In genomic region chr2:29046151-29046550, GRCm38 (mm10) we compare ENCODE assay signal across 17 mouse cellular contexts. TPM values are rescaled to one million over a fixed set of nuclear protein-coding genes. Genes with fewer than 3 reads are reported as not detected.
DNase-seq lines count a peak whose midpoint lies in the region; ATAC-seq and TF ChIP-seq lines count a peak whose summit lies in the region.
"Had no signal": no experiment of that assay in that cellular context is flagged by ENCODE, and none has a peak within 500 bp of the region (broad histone marks: within the 10 kb centered on the region; RNA-seq: fewer than 3 reads in every experiment).

No protein-coding gene starts in this region.

- WGBS in hindbrain, embryonic 11.5 days, result 16% methylated on average over 16 of the region's 16 CpGs
- 2% methylated on average over 16 of the region's 16 CpGs for WGBS in midbrain, embryonic 14.5 days

- H3K4me1 ChIP-seq in hindbrain, embryonic 11.5 days (replicated peaks; ENCODE audit: control insufficient read depth, insufficient read depth, low read length), result peaks cover 3% of the 10 kb centered on the region; the same call in 1 of the 2 replicates
- H3K4me1 ChIP-seq in midbrain, embryonic 14.5 days (ENCODE audit: control insufficient read depth, insufficient read depth, low read length), result peaks cover 25% of the 10 kb centered on the region
- H3K4me1 ChIP-seq: kidney, embryonic 15.5 days; limb, embryonic 13.5 days had no signal

- H3K27ac ChIP-seq in hindbrain, embryonic 11.5 days (ENCODE audit: low read depth, low read length), result no peak overlapping the region
- H3K27ac ChIP-seq in midbrain, embryonic 14.5 days (replicated peaks; ENCODE audit: low read depth, low read length), result no peak overlapping the region
- H3K27ac ChIP-seq in layer of hippocampus, adult 2 months, result no peak overlapping the region
- H3K27ac ChIP-seq: kidney, embryonic 15.5 days; limb, embryonic 13.5 days; macrophage had no signal

- DNase-seq in right cerebral cortex, postnatal 4 days, result peak; percentile 11
- DNase-seq in right cerebral cortex, postnatal 25 days, result no peak
- DNase-seq in hindbrain, embryonic 11.5 days (ENCODE audit: low spot score), result peak; percentile 46
- peak; percentile 71 for DNase-seq in midbrain, embryonic 14.5 days
- DNase-seq in layer of hippocampus, adult 2 months (ENCODE audit: low spot score in 2 of 2), result no peak
- DNase-seq in cerebellum, adult 11 months, result no peak
- no peak for DNase-seq in spleen, postnatal 4 days (ENCODE audit: low spot score in 2 of 2)
- DNase-seq: cerebellum, postnatal 25 days; layer of hippocampus, adult 9-11 months; liver, postnatal 0 days; thymus, postnatal 25 days had no signal

- no peaks in the 10 kb centered on the region for H3K9me3 ChIP-seq in hindbrain, embryonic 11.5 days (ENCODE audit: control insufficient read depth, low read length)
- no peaks in the 10 kb centered on the region for H3K9me3 ChIP-seq in midbrain, embryonic 14.5 days (ENCODE audit: control insufficient read depth, low read length)
- H3K9me3 ChIP-seq: kidney, embryonic 15.5 days; limb, embryonic 13.5 days had no signal

- H3K36me3 ChIP-seq in hindbrain, embryonic 11.5 days (ENCODE audit: control insufficient read depth, insufficient read depth, low read length), result no peaks in the 10 kb centered on the region
- H3K36me3 ChIP-seq in midbrain, embryonic 14.5 days (ENCODE audit: control insufficient read depth, insufficient read depth, low read length), result no peaks in the 10 kb centered on the region
- H3K36me3 ChIP-seq: kidney, embryonic 15.5 days; limb, embryonic 13.5 days had no signal

- 0 out of 2 replicates have a peak overlapping the region, but pooled peaks have one; percentile 11 for H3K4me2 ChIP-seq in hindbrain, embryonic 11.5 days (replicated peaks; ENCODE audit: low read depth, low read length)
- peak overlapping the region; percentile 29 for H3K4me2 ChIP-seq in midbrain, embryonic 14.5 days (ENCODE audit: low read length)
- H3K4me2 ChIP-seq: heart, embryonic 11.5 days; kidney, embryonic 15.5 days; limb, embryonic 13.5 days had no signal

- H3K27me3 ChIP-seq in hindbrain, embryonic 11.5 days (ENCODE audit: control insufficient read depth, insufficient read depth, low read length), result peaks cover 24% of the 10 kb centered on the region
- H3K27me3 ChIP-seq in midbrain, embryonic 14.5 days (ENCODE audit: control insufficient read depth, insufficient read depth, low read length), result peaks cover 40% of the 10 kb centered on the region

- no peak for ATAC-seq in hindbrain, embryonic 11.5 days (ENCODE audit: low FRiP score)
- no peak for ATAC-seq in midbrain, embryonic 14.5 days (ENCODE audit: low FRiP score, low TSS enrichment)
- ATAC-seq: liver, postnatal 0 days had no signal

- H3K9ac ChIP-seq in hindbrain, embryonic 11.5 days (ENCODE audit: low read depth, low read length), result peak overlapping the region; percentile 23; the same call in 1 of the 2 replicates
- peak overlapping the region; percentile 29; the same call in 1 of the 2 replicates for H3K9ac ChIP-seq in midbrain, embryonic 14.5 days (replicated peaks; ENCODE audit: low read length)
- H3K9ac ChIP-seq: kidney, embryonic 15.5 days; limb, embryonic 13.5 days; liver, postnatal 0 days had no signal

- H3K4me3 ChIP-seq in hindbrain, embryonic 11.5 days (ENCODE audit: low read depth, low read length), result no peak overlapping the region
- H3K4me3 ChIP-seq in midbrain, embryonic 14.5 days (replicated peaks; ENCODE audit: low read depth, low read length), result no peak overlapping the region; the same call in 1 of the 2 replicates
- H3K4me3 ChIP-seq in layer of hippocampus, adult 2 months, result no peak overlapping the region
- H3K4me3 ChIP-seq: erythroblast, embryonic 14.5 days; kidney, embryonic 15.5 days; limb, embryonic 13.5 days had no signal

- TF ChIP-seq CTCF in layer of hippocampus, adult 2 months (conservative IDR thresholded peaks at IDR 0.05), result no peak

RNA-seq across cellular contexts. Expression of gene Cfap77, which starts 8.7 kb away (rescaled TPM):
- 0.51 and 0.75 TPM in 2 replicates for polyA plus RNA-seq in hindbrain, embryonic 11.5 days (2014; fragmentation: Nextera tagmentation; extraction: Ambion mirVana)
- 1.1 and 1.3 TPM in 2 replicates for polyA plus RNA-seq in midbrain, embryonic 14.5 days (2014; fragmentation: Nextera tagmentation; extraction: Ambion mirVana)
- total RNA-seq in layer of hippocampus, adult 2 months (2021), result under 1 TPM; 0.32 to 0.64 TPM
- total RNA-seq: gastrocnemius, adult 8-10 months had no signal
- polyA plus RNA-seq: erythroblast, embryonic 14.5 days; macrophage had no signal

RNA-seq across cellular contexts. Expression of gene Ttf1, which starts 13.9 kb away (rescaled TPM):
- 11.2 and 11.6 TPM in 2 replicates for polyA plus RNA-seq in hindbrain, embryonic 11.5 days (2014; fragmentation: Nextera tagmentation; extraction: Ambion mirVana)
- polyA plus RNA-seq in midbrain, embryonic 14.5 days (2014; fragmentation: Nextera tagmentation; extraction: Ambion mirVana), result 6.9 and 7.4 TPM in 2 replicates
- total RNA-seq in layer of hippocampus, adult 2 months (2021), result 10 to 100 TPM; 14.0 to 15.6 TPM

Comparison
In these comparisons a context has a peak if more than half of its experiments do, and no peak if none do; other contexts are left out.
1. DNase-seq: peak in right cerebral cortex, postnatal 4 days (single experiment), hindbrain, embryonic 11.5 days (single experiment) and midbrain, embryonic 14.5 days (single experiment); none in right cerebral cortex, postnatal 25 days (single experiment), layer of hippocampus, adult 2 months (0 of 2), cerebellum, adult 11 months (single experiment) and spleen, postnatal 4 days (0 of 2).